Comparison of ENCODE assay signal across 20 mouse cellular contexts in the genomic region with DNA sequence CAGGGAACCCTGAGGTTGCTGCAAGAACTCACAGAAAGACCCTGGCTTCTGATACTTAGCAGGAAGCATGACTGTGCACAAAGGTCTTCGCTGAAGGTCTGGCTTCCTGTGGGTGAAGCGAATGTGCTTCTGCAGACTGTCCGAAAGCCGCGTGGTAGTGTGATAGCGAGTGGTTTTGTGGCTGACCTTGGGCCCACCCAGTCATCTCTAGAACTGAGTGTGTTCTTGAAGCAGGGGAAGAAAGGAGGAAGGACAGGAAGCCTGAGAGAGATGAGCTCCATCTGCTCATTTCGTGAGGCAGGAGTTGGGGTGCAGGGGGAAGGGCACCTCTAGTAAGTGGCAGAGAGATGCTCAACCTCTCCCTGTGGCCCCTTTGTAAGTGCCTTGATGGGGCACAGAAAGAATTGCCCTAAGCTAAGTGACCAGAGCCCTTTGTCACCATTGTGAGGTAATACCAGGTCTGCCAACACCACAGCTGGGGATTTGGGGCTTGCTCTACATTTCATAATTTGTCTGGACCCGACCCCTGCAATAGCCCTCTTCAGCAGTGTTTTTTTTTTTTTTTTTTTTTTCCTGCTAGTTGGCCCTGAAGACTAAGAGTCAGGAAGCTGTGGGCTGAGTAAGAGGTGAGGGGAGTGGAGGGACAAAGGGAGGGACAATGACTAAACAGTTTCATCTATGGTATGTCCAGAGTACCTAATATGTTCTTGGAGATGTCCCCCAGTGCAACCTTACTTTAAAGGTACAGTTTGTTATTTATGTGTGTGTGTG. TPM values are rescaled to one million over a fixed set of nuclear protein-coding genes. Genes with fewer than 3 reads are reported as not detected.
A peak's percentile ranks its signal among the peaks of the same experiment; 100 is the strongest.
DNase-seq lines count a peak whose midpoint lies in the region; TF ChIP-seq lines count a peak whose summit lies in the region.
"Had no signal": no experiment of that assay in that cellular context is flagged by ENCODE, and none has a peak within 500 bp of the region (broad histone marks: within the 10 kb centered on the region; RNA-seq: fewer than 3 reads in every experiment).

No protein-coding gene starts in this region.

- no peak overlapping the region for H3K4me3 ChIP-seq in thymus, adult 2 months (ENCODE audit: control insufficient read depth, insufficient read depth, low read length)
- peak overlapping the region; percentile 88 for H3K4me3 ChIP-seq in megakaryocyte, embryonic 14.5 days (replicated peaks)
- no peak overlapping the region for H3K4me3 ChIP-seq in heart, embryonic 10.5 days
- no peak overlapping the region for H3K4me3 ChIP-seq in hindbrain, embryonic 10.5 days
- H3K4me3 ChIP-seq: erythroblast, embryonic 14.5 days; hindbrain, embryonic 15.5 days; limb, embryonic 12.5 days; midbrain, embryonic 13.5 days; neural tube, embryonic 12.5 days had no signal

- no peak for TF ChIP-seq POLR2A in thymus, adult 2 months (IDR thresholded peaks at IDR 0.05; ENCODE audit: control insufficient read depth, extremely low read depth, insufficient read depth, low read length, poor library complexity)

- no peak overlapping the region for H3K27ac ChIP-seq in thymus, adult 2 months (ENCODE audit: control insufficient read depth, insufficient read depth, low read length)
- no peak overlapping the region for H3K27ac ChIP-seq in heart, embryonic 10.5 days
- no peak overlapping the region for H3K27ac ChIP-seq in hindbrain, embryonic 10.5 days
- H3K27ac ChIP-seq: hindbrain, embryonic 15.5 days; limb, embryonic 12.5 days; midbrain, embryonic 13.5 days; neural tube, embryonic 12.5 days had no signal

- no peaks in the 10 kb centered on the region for H3K27me3 ChIP-seq in thymus, adult 2 months (ENCODE audit: control insufficient read depth, insufficient read depth, low read length)
- no peaks in the 10 kb centered on the region for H3K27me3 ChIP-seq in megakaryocyte, embryonic 14.5 days (replicated peaks)
- no peaks in the 10 kb centered on the region for H3K27me3 ChIP-seq in heart, embryonic 10.5 days (ENCODE audit: insufficient read depth, poor library complexity, severe bottlenecking)
- no peaks in the 10 kb centered on the region for H3K27me3 ChIP-seq in hindbrain, embryonic 10.5 days (ENCODE audit: insufficient read depth, poor library complexity, severe bottlenecking)
- H3K27me3 ChIP-seq: midbrain, embryonic 13.5 days; neural tube, embryonic 12.5 days had no signal

- no peak for TF ChIP-seq CTCF in thymus, adult 2 months (IDR thresholded peaks at IDR 0.05; ENCODE audit: borderline replicate concordance, control insufficient read depth, extremely low read depth, insufficient read depth, low read length, poor library complexity)

- 0 out of 2 replicates have a peak, but pooled peaks cover 7% of the 10 kb centered on the region for H3K4me1 ChIP-seq in thymus, adult 2 months (replicated peaks; ENCODE audit: control insufficient read depth, insufficient read depth, low read length)
- H3K4me1 ChIP-seq in megakaryocyte, embryonic 14.5 days: peaks cover 77% of the 10 kb centered on the region
- peaks cover 13% of the 10 kb centered on the region for H3K4me1 ChIP-seq in heart, embryonic 10.5 days
- H3K4me1 ChIP-seq in hindbrain, embryonic 10.5 days (replicated peaks): no peaks in the 10 kb centered on the region
- H3K4me1 ChIP-seq: hindbrain, embryonic 15.5 days; limb, embryonic 12.5 days; midbrain, embryonic 13.5 days; neural tube, embryonic 12.5 days had no signal

- WGBS in thymus, adult 2 months: 3% methylated on average over 8 of the region's 8 CpGs
- 69% methylated on average over 8 of the region's 8 CpGs for WGBS in heart, embryonic 10.5 days
- 85% methylated on average over 8 of the region's 8 CpGs for WGBS in hindbrain, embryonic 10.5 days

- DNase-seq in thymus, adult 2 months: peak; percentile 10
- no peak for DNase-seq in thymus, adult 18-20 months
- peak; percentile 35 for DNase-seq in c-Kit-positive CD71-negative TER-119-negative erythroid progenitor cells, embryonic 14.5 days (ENCODE audit: low read depth)
- no peak for DNase-seq in cerebellum, adult 18-20 months
- DNase-seq in heart, embryonic 10.5 days (ENCODE audit: low spot score): no peak
- no peak for DNase-seq in hindbrain, embryonic 10.5 days (ENCODE audit: low spot score)
- DNase-seq: adrenal gland, adult 8-10 months; cerebellum, postnatal 10 days; forebrain, postnatal 0 days; gastrocnemius, postnatal 36 days; kidney, adult 2 months; lung, postnatal 10 days; spleen, adult 18-20 months had no signal

- peaks cover 10% of the 10 kb centered on the region for H3K9me3 ChIP-seq in megakaryocyte, embryonic 14.5 days
- no peaks in the 10 kb centered on the region for H3K9me3 ChIP-seq in heart, embryonic 10.5 days
- no peaks in the 10 kb centered on the region for H3K9me3 ChIP-seq in hindbrain, embryonic 10.5 days
- H3K9me3 ChIP-seq: hindbrain, embryonic 15.5 days; limb, embryonic 12.5 days; midbrain, embryonic 13.5 days; neural tube, embryonic 12.5 days had no signal

- no peaks in the 10 kb centered on the region for H3K36me3 ChIP-seq in thymus, adult 2 months (ENCODE audit: control insufficient read depth, insufficient read depth, low read length)
- H3K36me3 ChIP-seq in megakaryocyte, embryonic 14.5 days (replicated peaks; ENCODE audit: low read length): peaks cover 6% of the 10 kb centered on the region
- H3K36me3 ChIP-seq in heart, embryonic 10.5 days: no peaks in the 10 kb centered on the region
- H3K36me3 ChIP-seq in hindbrain, embryonic 10.5 days: no peaks in the 10 kb centered on the region
- H3K36me3 ChIP-seq: hindbrain, embryonic 15.5 days; limb, embryonic 12.5 days; midbrain, embryonic 13.5 days; neural tube, embryonic 12.5 days had no signal

RNA-seq across cellular contexts. Expression of gene Slc36a1, which starts 6.2 kb away (rescaled TPM):
- polyA plus RNA-seq in thymus, adult 2 months (2012; rRNA removed): 60.3 and 65.3 TPM in 2 replicates
- polyA plus RNA-seq in megakaryocyte, embryonic 14.5 days (2012; ENCODE audit: insufficient read depth, low replicate concordance): 4.0 and 6.4 TPM in 2 replicates
- polyA plus RNA-seq in heart, embryonic 10.5 days (2016; fragmentation: Nextera tagmentation; extraction: Ambion mirVana): 1.3 TPM in 2 replicates
- 1.6 TPM in 2 replicates for polyA plus RNA-seq in hindbrain, embryonic 10.5 days (2016; fragmentation: Nextera tagmentation; extraction: Ambion mirVana)

RNA-seq across cellular contexts. Expression of gene Slc36a2, which starts 13.0 kb away (rescaled TPM):
- 38.6 and 44.6 TPM in 2 replicates for polyA plus RNA-seq in thymus, adult 2 months (2012; rRNA removed)
- polyA plus RNA-seq in megakaryocyte, embryonic 14.5 days (2012; ENCODE audit: insufficient read depth, low replicate concordance): 0.18 TPM in 1 of 2 replicates, not detected in the other
- polyA plus RNA-seq in heart, embryonic 10.5 days (2016; fragmentation: Nextera tagmentation; extraction: Ambion mirVana): 2.2 and 2.8 TPM in 2 replicates
- 0.97 and 1.0 TPM in 2 replicates for polyA plus RNA-seq in hindbrain, embryonic 10.5 days (2016; fragmentation: Nextera tagmentation; extraction: Ambion mirVana)

RNA-seq across cellular contexts. Expression of gene Slc36a3, which starts 46.4 kb away (rescaled TPM):
- polyA plus RNA-seq in thymus, adult 2 months (2012; rRNA removed): 0.48 and 0.74 TPM in 2 replicates
- polyA plus RNA-seq in megakaryocyte, embryonic 14.5 days (2012; ENCODE audit: insufficient read depth, low replicate concordance): not detected in 2 replicates
- polyA plus RNA-seq in heart, embryonic 10.5 days (2016; fragmentation: Nextera tagmentation; extraction: Ambion mirVana): not detected in 2 replicates
- polyA plus RNA-seq in hindbrain, embryonic 10.5 days (2016; fragmentation: Nextera tagmentation; extraction: Ambion mirVana): not detected in 2 replicates
- polyA plus RNA-seq: erythroblast, embryonic 14.5 days; forebrain, postnatal 0 days; heart, embryonic 14.5 days; hindbrain, embryonic 15.5 days; limb, embryonic 12.5 days; midbrain, embryonic 13.5 days; neural tube, embryonic 12.5 days had no signal

Comparison
In these comparisons a context has a peak if more than half of its experiments do, and no peak if none do; other contexts are left out.
1. DNase-seq: peak in thymus, adult 2 months (single experiment) and c-Kit-positive CD71-negative TER-119-negative erythroid progenitor cells, embryonic 14.5 days (single experiment); none in thymus, adult 18-20 months (0 of 2), cerebellum, adult 18-20 months (0 of 2), heart, embryonic 10.5 days (single experiment) and hindbrain, embryonic 10.5 days (single experiment).
2. RNA of gene Slc36a2, which starts 13.0 kb away (polyA plus RNA-seq): 38.6 to 44.6 TPM in thymus, adult 2 months; 2.2 to 2.8 TPM in heart, embryonic 10.5 days, 0.97 to 1.0 TPM in hindbrain, embryonic 10.5 days and 0.18 TPM in megakaryocyte, embryonic 14.5 days; every median in the first group is over 10 times any median in the second.